Mouse (Mus musculus) left cerebral cortex, adult 11 months (tissue): ENCODE data around the gene Ccdc141.

Experiments
- DNase-seq: peaks from one replicate; pipeline ENCODE4 v3.0.0; 2022; ENCODE audit warnings: low spot score

Gene Ccdc141

DNA sequence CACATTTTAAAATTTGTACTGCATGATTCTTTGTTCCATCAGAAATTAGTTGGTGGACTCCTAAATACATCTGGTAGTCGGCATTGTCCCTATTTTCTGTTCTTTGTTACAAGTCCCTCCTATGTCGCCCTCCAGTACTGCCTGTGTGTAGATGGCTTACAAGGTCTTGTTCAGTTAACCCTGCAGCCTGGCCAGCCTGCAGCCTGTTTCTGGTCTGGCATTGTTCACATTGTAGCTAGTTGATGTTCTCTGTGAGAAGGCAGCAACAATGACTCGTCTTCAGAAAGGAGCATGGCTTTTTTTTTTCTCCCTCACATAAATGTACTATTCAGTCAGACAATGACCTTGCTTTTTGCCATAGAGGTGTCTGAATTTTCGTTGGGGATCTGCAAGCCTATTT lies 198.4 kb downstream of the Ccdc141 start:
- no peak for DNase-seq

DNA sequence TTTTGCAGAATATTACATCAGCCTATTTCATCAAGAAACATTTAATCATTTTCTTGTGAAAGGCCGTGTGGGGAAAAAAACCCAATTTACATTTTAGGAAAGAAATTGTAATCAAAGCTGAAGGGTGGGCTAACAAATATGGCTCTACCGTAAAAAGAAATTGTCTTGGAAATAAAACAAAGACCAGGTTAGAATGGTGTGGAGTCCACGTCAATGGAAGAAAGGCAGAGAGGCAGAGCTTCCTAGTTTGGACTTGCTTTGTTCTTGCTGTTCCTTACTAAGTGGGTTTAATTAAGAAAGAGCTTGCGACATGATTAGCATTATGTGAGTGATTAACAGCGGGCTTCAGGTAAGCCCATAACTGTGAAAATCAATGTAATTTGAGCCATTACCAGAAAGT lies 199.4 kb downstream of the Ccdc141 start:
- no peak for DNase-seq

DNA sequence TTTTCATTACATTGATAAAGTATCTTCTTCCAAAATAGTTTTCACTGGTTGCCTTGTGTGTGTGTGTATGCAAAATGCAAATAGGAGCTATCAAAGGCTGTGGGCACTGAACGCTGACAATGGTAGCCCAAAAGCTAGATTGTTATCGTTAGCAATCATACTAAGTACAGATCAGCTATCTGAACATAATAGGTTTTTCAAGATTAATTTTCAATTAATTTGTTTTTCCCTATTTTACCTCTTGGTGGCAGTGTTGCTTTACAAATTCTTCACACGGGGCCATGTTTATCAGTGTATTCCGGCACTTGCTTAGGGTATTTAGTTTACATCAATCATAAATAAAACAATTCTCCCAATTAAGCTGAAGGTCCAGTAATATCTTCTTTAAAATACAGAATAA lies 199.8 kb downstream of the Ccdc141 start:
- peak; percentile 36 for DNase-seq

GRCm38 (mm10) chr2:76970204-76970603 lies 200.2 kb downstream of the Ccdc141 start:
- no peak for DNase-seq

DNA sequence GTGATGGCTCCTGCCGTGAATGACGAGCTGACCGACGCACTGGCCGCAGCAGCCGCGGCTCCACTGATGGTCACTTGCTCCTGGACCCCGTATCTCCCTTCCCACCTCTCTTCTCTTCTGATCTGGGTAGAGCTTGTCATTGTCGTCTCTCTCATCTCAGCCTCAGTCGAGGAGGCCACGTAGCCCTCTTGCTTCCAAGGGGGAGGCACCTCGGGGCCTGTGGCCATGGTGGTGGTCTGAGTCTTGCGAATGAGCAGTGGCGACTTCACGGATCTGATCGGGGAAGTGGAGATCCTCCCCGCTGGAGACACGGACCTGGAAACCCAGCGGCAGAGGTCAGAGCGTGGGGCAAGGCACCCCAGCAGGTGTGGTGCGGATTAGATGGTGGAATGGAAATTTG lies 200.8 kb downstream of the Ccdc141 start:
- DNase-seq: no peak

- DNase-seq: peak; percentile 30
Observed at GRCm38 (mm10) chr2:76968919-76969318, 201.5 kb downstream of the Ccdc141 start.

GRCm38 (mm10) chr2:76966582-76966981 lies 203.9 kb downstream of the Ccdc141 start:
- no peak for DNase-seq

DNA sequence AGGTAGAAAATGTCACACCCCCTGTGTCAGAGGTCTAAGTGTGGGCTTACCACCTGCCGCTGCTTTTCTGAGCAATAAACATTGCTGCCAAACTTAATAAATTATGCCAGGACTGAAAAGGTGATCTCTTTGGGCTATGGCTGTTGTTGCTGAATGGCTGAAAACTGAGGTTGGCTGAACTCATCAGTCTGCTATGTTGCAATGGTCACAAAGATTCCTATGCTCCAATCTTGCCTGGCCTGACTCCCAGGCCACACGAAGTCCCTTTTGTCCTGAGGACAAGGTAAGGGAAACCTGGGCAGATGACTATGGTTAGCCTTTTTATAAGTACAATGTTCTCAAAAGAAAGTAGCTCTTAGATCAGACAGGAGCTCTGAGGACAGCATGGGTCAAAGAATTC lies 204.4 kb downstream of the Ccdc141 start:
- DNase-seq: no peak

GRCm38 (mm10) chr2:76965542-76965941 lies 204.9 kb downstream of the Ccdc141 start:
- no peak for DNase-seq

DNA sequence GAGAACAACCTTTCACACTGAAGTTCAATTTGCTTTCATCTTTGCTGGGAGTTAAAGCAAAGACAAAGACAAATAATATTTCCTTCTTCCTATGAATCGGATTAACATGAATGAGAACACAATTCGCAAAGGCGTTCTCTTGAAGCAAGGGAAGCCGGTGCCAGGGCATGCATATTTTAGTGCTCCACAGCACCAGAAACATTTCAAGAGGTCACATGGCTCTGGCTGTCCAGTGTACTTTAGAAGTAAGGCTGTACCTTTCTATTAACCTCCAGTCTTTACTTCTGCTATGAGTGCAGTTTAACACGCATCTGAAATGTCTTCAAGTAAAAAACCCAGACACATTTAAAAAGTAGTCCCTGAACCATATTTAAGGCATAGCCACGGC lies 208.4 kb downstream of the Ccdc141 start:
- no peak for DNase-seq

- no peak for DNase-seq
Observed at GRCm38 (mm10) chr2:76961420-76962044, 208.9 kb downstream of the Ccdc141 start.
